Mouse (Mus musculus): ENCODE data around the gene Gm20388.

DNA sequence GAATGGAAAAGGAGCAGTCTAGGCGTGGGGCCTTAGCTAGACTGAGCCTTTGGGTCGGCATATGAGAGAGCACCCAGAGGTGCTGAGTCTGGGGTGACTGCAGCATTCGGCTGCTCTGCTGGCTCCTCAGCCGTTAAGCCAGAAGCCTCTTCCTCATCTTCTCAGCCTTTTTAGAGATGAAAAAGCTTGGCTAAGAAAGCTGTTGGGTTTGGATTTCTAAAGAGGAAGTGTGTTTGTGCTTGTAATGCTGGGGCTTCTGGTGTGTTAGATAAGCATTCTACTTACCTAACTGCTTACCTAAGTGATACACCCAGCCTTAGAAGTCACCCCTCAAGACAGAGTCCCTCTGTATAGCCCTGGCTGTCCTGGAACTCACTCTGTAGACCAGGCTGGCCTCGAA, 3540.1 kb downstream of the Gm20388 start:
- TF ChIP-seq EP300 (IDR thresholded peaks at IDR 0.05; ENCODE audit: low read depth): no peak
- no peak for TF ChIP-seq CTCF (IDR thresholded peaks at IDR 0.05; ENCODE audit: low read depth)

Measured in liver, embryonic 14.5 days (tissue).